In the genomic region with DNA sequence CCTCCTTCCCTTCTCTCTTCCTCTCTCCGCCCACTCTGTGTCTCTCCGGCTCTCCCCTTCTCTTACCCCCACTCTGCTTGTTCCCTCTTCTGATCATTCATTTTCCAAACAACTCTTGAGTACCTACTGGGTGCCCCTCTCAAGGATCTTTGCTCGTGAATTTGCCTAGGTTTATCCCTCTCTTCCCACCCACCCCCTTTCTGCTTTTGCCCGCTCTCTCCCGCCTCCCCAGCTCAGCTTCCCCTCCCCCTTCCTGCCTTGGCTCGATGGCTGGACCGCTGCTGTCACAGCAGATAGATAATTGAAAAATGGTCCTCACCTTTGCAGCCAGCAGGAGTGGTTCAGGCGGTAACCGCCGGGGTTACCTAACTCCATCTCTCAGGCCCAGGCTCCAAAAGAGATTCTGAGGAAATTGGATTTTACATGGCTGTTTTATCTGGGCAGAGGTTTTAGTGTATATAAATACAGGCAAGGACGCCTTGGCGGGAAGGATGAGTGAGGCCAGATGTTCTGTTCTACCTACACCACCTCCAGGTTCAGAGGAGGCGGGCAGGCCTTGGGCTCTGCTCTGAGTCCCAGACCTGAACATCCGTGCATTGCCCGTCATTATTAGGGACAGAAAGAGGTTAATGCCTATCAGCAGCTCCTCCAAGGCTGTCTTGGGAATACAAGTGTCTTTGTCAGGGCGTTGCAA, we compare ENCODE assay signal across 8 mouse cellular contexts.
DNase-seq lines count a peak whose midpoint lies in the region; ATAC-seq lines count a peak whose summit lies in the region.

No protein-coding gene starts in this region.

- peaks cover 48% of the 10 kb centered on the region for H3K27me3 ChIP-seq in kidney, embryonic 16.5 days (ENCODE audit: insufficient read depth, low read length)
- H3K27me3 ChIP-seq in forebrain, embryonic 14.5 days (replicated peaks; ENCODE audit: control insufficient read depth, insufficient read depth, low read length), result peaks cover 38% of the 10 kb centered on the region
- peaks cover 97% of the 10 kb centered on the region for H3K27me3 ChIP-seq in liver, embryonic 13.5 days

- peak overlapping the region; percentile 99 for H3K4me2 ChIP-seq in kidney, embryonic 16.5 days (replicated peaks; ENCODE audit: low read depth, low read length)
- H3K4me2 ChIP-seq in forebrain, embryonic 14.5 days (ENCODE audit: low read length), result peak overlapping the region; percentile 84
- peak overlapping the region; percentile 73 for H3K4me2 ChIP-seq in liver, embryonic 13.5 days

- intact Hi-C loops in gastrocnemius, postnatal 36 days (cut with DNase I), result loop anchor here (5.0 kb wide), 2 partner anchors 80 to 240 kb away; no protein-coding TSS in a partner anchor

- 0 out of 2 replicates have a peak, but pooled peaks have one; percentile 7 for ATAC-seq in kidney, embryonic 16.5 days (ENCODE audit: low FRiP score, low TSS enrichment)
- no peak; the same call in 1 of the 2 replicates for ATAC-seq in forebrain, embryonic 14.5 days
- no peak for ATAC-seq in liver, embryonic 13.5 days (ENCODE audit: low read depth)

- 14% methylated on average over 16 of the region's 16 CpGs for WGBS in kidney, embryonic 16.5 days
- 4% methylated on average over 16 of the region's 16 CpGs for WGBS in forebrain, embryonic 14.5 days
- WGBS in liver, embryonic 13.5 days (ENCODE audit: insufficient replicate concordance), result 9% methylated on average over 16 of the region's 16 CpGs

- H3K9ac ChIP-seq in kidney, embryonic 16.5 days (replicated peaks; ENCODE audit: low read length), result peak overlapping the region; percentile 33
- peak overlapping the region; percentile 67 for H3K9ac ChIP-seq in forebrain, embryonic 14.5 days (ENCODE audit: low read length)
- no peak overlapping the region for H3K9ac ChIP-seq in liver, embryonic 13.5 days

- H3K36me3 ChIP-seq in kidney, embryonic 16.5 days (ENCODE audit: insufficient read depth, low read length), result no peaks in the 10 kb centered on the region
- no peaks in the 10 kb centered on the region for H3K36me3 ChIP-seq in forebrain, embryonic 14.5 days (ENCODE audit: control insufficient read depth, insufficient read depth, low read length)
- no peaks in the 10 kb centered on the region for H3K36me3 ChIP-seq in liver, embryonic 13.5 days

- DNase-seq in kidney, adult 18-20 months, result no peak
- peak; percentile 72 for DNase-seq in cerebellum, adult 11-12 months
- DNase-seq in forebrain, embryonic 14.5 days (ENCODE audit: low spot score), result peak; percentile 69
- no peak for DNase-seq in liver, embryonic 13.5 days
- no peak for DNase-seq in testis, postnatal 10 days (ENCODE audit: low spot score)
- no peak for DNase-seq in ovary, postnatal 36 days (ENCODE audit: low spot score)
- no peak for DNase-seq in gastrocnemius, postnatal 36 days

- H3K27ac ChIP-seq in kidney, embryonic 16.5 days (ENCODE audit: low read length), result no peak overlapping the region
- peak overlapping the region; percentile 94 for H3K27ac ChIP-seq in forebrain, embryonic 14.5 days (ENCODE audit: low read depth, low read length)
- no peak overlapping the region for H3K27ac ChIP-seq in liver, embryonic 13.5 days

- H3K4me1 ChIP-seq in kidney, embryonic 16.5 days (ENCODE audit: insufficient read depth, low read length), result peaks cover 17% of the 10 kb centered on the region
- H3K4me1 ChIP-seq in forebrain, embryonic 14.5 days (ENCODE audit: control insufficient read depth, insufficient read depth, low read length), result peaks cover 17% of the 10 kb centered on the region
- peaks cover 12% of the 10 kb centered on the region for H3K4me1 ChIP-seq in liver, embryonic 13.5 days (replicated peaks)

- peak overlapping the region; percentile 54 for H3K4me3 ChIP-seq in kidney, embryonic 16.5 days (ENCODE audit: low read length)
- peak overlapping the region; percentile 45 for H3K4me3 ChIP-seq in forebrain, embryonic 14.5 days (ENCODE audit: low read depth, low read length)
- peak overlapping the region; percentile 53 for H3K4me3 ChIP-seq in liver, embryonic 13.5 days (replicated peaks)

- H3K9me3 ChIP-seq in kidney, embryonic 16.5 days (ENCODE audit: low read length), result no peaks in the 10 kb centered on the region
- no peaks in the 10 kb centered on the region for H3K9me3 ChIP-seq in forebrain, embryonic 14.5 days (replicated peaks; ENCODE audit: control insufficient read depth, low read length)
- no peaks in the 10 kb centered on the region for H3K9me3 ChIP-seq in liver, embryonic 13.5 days (replicated peaks)

Comparison
In these comparisons a context has a peak if more than half of its experiments do, and no peak if none do; other contexts are left out.
1. DNase-seq: peak in cerebellum, adult 11-12 months (single experiment) and forebrain, embryonic 14.5 days (single experiment); none in kidney, adult 18-20 months (single experiment), liver, embryonic 13.5 days (single experiment), testis, postnatal 10 days (single experiment), ovary, postnatal 36 days (single experiment) and gastrocnemius, postnatal 36 days (0 of 2).
2. Peak in every context shown above with its lines, with median percentiles within 50 percentile points of each other: H3K4me2 ChIP-seq and H3K4me3 ChIP-seq.